Mouse (Mus musculus) embryonic facial prominence, embryonic 13.5 days (tissue): ENCODE measurements around the gene Olfr994. TPM values are rescaled to one million over a fixed set of nuclear protein-coding genes. Genes with fewer than 3 reads are reported as not detected.

Experiments
- ATAC-seq: fragments of 200-750 bp; cut with Nextera tagmentation; 2 replicates; pipeline ENCODE4 v1.8.0; 2017; ENCODE audit warnings: low read depth; ENCODE audit not compliant: insufficient number of reproducible peaks, insufficient read depth, low FRiP score, low TSS enrichment
- H3K27ac ChIP-seq: fragments of 300-500 bp; sonication (generic); 2 replicates; pipeline ENCODE4 v1.5.1; 2015; ENCODE audit warnings: moderate library complexity, mild to moderate bottlenecking, inconsistent platforms
- H3K27me3 ChIP-seq: fragments of 300-500 bp; sonication (generic); 2 replicates; pipeline ENCODE4 v1.6.1; 2015; ENCODE audit warnings: mild to moderate bottlenecking, inconsistent platforms
- H3K36me3 ChIP-seq: fragments of 300-500 bp; sonication (generic); 2 replicates; pipeline ENCODE4 v1.6.1; 2015; ENCODE audit warnings: mild to moderate bottlenecking, inconsistent platforms
- H3K4me1 ChIP-seq: fragments of 300-500 bp; sonication (generic); 2 replicates; pipeline ENCODE4 v1.6.1; 2015; ENCODE audit warnings: inconsistent platforms
- H3K4me2 ChIP-seq: fragments of 300-500 bp; sonication (generic); 2 replicates; pipeline ENCODE4 v1.6.1; 2015; ENCODE audit warnings: moderate library complexity, mild to moderate bottlenecking, inconsistent platforms
- H3K4me3 ChIP-seq: fragments of 300-500 bp; sonication (generic); 2 replicates; pipeline ENCODE4 v1.5.1; 2015; ENCODE audit warnings: mild to moderate bottlenecking, inconsistent platforms
- H3K9ac ChIP-seq: fragments of 300-500 bp; sonication (generic); 2 replicates; pipeline ENCODE4 v1.6.1; 2015; ENCODE audit warnings: mild to moderate bottlenecking, inconsistent platforms
- H3K9me3 ChIP-seq: fragments of 300-500 bp; sonication (generic); 2 replicates; pipeline ENCODE4 v1.6.1; 2016; ENCODE audit warnings: inconsistent platforms
- WGBS: fragments of 180-500 bp; shearing (Covaris S2); methylation state at CpG from one replicate; pipeline ENCODE4 v1.1.7; 2015; ENCODE audit warnings: mixed read lengths; 5-methylcytosine and 5-hydroxymethylcytosine counted together
- polyA plus RNA-seq: library from polyadenylated mRNA; unstranded; fragments of >200 nt; fragmentation: Nextera tagmentation; extraction: Ambion mirVana; gene quantifications from 2 replicates; pipeline ENCODE4 v1.2.1, GENCODE M21; 2015

Gene Olfr994
- not detected in 2 replicates for polyA plus RNA-seq

DNA sequence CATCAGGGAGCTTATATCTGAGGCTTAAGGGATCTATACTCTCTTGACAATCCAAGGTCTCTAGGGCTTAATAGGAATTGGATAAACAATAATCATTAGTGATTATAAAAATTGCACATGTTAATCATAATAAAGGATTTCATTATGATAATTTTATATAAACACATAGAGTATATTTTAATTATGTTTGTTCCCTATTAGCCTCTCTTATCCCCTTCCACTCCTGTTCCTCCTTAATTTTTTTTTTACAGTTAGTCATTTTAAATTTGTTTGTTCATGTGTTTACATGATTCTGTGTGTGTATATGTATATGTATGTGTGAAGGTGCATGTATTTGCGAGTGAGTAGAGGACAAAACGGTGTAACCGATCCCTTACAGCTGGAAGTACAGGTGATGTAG is at the start of gene Olfr994:
TSS of gene Olfr994 (minus strand) at position 101 of the 400 bp plus-strand sequence.
- ATAC-seq = no peak
- H3K36me3 ChIP-seq = no peaks in the 10 kb centered on the region
- H3K9me3 ChIP-seq = no peaks in the 10 kb centered on the region
- no peaks in the 10 kb centered on the region for H3K27me3 ChIP-seq
- H3K4me1 ChIP-seq = no peaks in the 10 kb centered on the region
- H3K4me3 ChIP-seq = no peak within 1 kb of the TSS
- WGBS = 93% methylated on average over 3 of the region's 3 CpGs
- H3K9ac ChIP-seq = no peak within 1 kb of the TSS
- H3K27ac ChIP-seq = no peak within 1 kb of the TSS
- no peak within 1 kb of the TSS for H3K4me2 ChIP-seq

DNA sequence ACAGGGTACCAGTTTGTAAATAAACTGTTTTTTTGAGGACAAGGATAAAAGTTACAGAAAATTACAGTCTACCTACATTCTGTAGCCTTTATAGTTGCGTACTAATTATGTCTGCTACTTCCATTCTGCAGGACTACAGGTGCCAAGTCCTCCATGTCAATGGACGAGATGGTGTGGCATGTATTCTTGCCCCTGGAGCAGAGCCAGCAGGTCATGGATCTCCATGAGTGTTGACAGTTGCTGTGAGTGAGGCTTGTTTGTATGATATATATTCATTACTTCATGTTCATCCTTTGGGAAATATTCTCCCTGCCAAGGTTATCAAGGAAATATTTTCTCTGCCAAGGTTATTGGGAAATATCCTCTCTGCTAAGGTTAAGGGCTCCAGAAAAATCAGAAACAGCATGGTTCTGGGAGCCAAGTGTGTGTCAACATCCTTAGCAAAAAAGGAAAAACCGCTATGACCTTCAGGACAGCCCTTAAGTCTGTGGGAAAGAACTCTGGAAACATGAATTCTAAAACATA is 30.6 kb upstream of the Olfr994 start:
- no peak overlapping the region for H3K27ac ChIP-seq
- H3K9me3 ChIP-seq = no peaks in the 10 kb centered on the region; the same call in 1 of the 2 replicates
- H3K4me1 ChIP-seq = no peaks in the 10 kb centered on the region
- H3K4me3 ChIP-seq = no peak overlapping the region
- H3K36me3 ChIP-seq = no peaks in the 10 kb centered on the region
- WGBS = 84% methylated on average over 3 of the region's 3 CpGs
- no peaks in the 10 kb centered on the region for H3K27me3 ChIP-seq
- no peak for ATAC-seq
- H3K4me2 ChIP-seq = no peak overlapping the region
- no peak overlapping the region for H3K9ac ChIP-seq

DNA sequence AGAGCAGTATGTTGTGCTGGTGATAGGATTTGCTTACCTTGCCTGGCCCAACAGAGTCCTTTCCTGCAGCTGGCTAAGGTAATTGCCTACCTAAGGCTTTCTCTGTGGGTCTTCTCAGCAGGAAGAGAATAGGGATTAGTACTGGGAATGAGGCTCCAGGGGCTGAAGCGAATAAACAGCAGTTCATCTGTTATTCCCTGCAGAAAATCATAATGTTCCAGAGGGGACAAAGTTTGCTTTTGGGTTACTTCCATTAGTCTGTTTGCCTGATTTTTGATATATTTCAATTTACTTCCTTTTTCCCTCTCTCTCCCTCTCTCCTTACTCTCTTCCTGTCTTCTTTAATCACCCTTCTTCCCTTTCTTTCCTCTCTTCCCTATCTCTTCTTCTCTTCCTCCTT is 7.3 kb upstream of the Olfr994 start, which contains the start of gene Olfr995:
TSS of gene Olfr995 (minus strand) at position 101 of the 400 bp plus-strand sequence.
- Histone ChIP-seq H3K27ac (no peak within 1 kb of the TSS), H3K9me3 (no peaks in the 10 kb centered on the region), H3K4me3 (no peak within 1 kb of the TSS), H3K36me3 (no peaks in the 10 kb centered on the region), H3K4me2 (no peak within 1 kb of the TSS), H3K4me1 (no peaks in the 10 kb centered on the region), H3K9ac (no peak within 1 kb of the TSS), H3K27me3 (no peaks in the 10 kb centered on the region)
- WGBS = 25% methylated on average over 1 of the region's 1 CpGs
- ATAC-seq = no peak

GRCm38 (mm10) chr2:85442546-85442945 is 6.3 kb upstream of the Olfr994 start:
- Histone ChIP-seq H3K36me3 (no peaks in the 10 kb centered on the region), H3K4me1 (no peaks in the 10 kb centered on the region), H3K27me3 (no peaks in the 10 kb centered on the region), H3K4me3 (no peak overlapping the region), H3K4me2 (no peak overlapping the region), H3K27ac (no peak overlapping the region), H3K9me3 (no peaks in the 10 kb centered on the region), H3K9ac (no peak overlapping the region)
- no peak for ATAC-seq

DNA sequence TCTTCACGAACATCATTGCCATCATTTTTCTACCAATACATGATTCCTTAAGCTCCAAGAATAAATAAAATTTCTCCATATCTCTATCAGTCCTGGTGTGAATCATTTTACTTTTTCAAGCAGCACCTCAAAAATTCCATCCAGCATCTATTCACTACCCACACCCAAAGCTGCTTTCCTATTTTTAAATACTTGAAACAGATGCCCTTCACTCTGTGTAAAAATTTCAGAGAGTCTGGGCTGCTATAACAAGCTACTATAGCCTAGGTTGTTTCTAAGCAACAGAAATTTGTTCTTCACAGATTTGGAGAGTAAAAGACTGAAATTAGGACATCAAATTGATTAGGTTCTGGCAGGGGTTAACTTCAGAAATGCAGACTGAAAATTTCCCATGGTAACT is 10.4 kb downstream of the Olfr994 start:
- Histone ChIP-seq H3K27ac (no peak overlapping the region), H3K9me3 (no peaks in the 10 kb centered on the region), H3K4me3 (no peak overlapping the region), H3K9ac (no peak overlapping the region), H3K36me3 (no peaks in the 10 kb centered on the region), H3K27me3 (no peaks in the 10 kb centered on the region), H3K4me2 (no peak overlapping the region), H3K4me1 (no peaks in the 10 kb centered on the region)
- no peak for ATAC-seq
- WGBS = 78% methylated on average over 1 of the region's 1 CpGs

GRCm38 (mm10) chr2:85414777-85415176 is 21.5 kb downstream of the Olfr994 start, which contains the start of gene Olfr993:
Gene Olfr993 (minus strand): TSS chr2:85414877.
- no peak within 1 kb of the TSS for H3K27ac ChIP-seq
- no peak within 1 kb of the TSS for H3K4me2 ChIP-seq
- H3K4me3 ChIP-seq = no peak within 1 kb of the TSS
- no peak for ATAC-seq
- H3K36me3 ChIP-seq = no peaks in the 10 kb centered on the region
- no peak within 1 kb of the TSS for H3K9ac ChIP-seq
- H3K27me3 ChIP-seq = no peaks in the 10 kb centered on the region
- no peaks in the 10 kb centered on the region for H3K4me1 ChIP-seq
- H3K9me3 ChIP-seq = no peaks in the 10 kb centered on the region

DNA sequence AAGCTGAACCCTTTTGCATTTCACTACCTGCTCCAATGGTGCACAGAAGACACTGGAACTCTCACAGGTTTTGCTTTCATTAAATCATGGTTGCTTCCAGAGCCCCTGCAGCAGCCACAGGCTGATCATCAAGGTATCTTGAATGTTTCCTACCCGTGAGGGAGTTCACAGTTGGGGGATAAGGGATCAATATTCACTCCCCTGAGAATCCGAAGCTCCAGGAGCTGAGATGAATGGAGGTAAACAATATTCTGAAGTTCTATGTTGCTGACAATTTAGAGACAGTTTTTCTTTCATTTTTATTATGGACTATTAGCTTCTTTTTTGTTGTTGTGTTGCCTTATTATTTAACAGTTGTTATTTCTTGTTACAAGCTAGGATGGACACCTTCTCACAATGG is 26.9 kb downstream of the Olfr994 start, which contains the start of gene Olfr992:
TSS of gene Olfr992 (minus strand) at position 101 of the 400 bp plus-strand sequence.
- H3K9me3 ChIP-seq = no peaks in the 10 kb centered on the region
- no peak within 1 kb of the TSS for H3K4me2 ChIP-seq
- WGBS = 53% methylated on average over 2 of the region's 2 CpGs
- H3K36me3 ChIP-seq = no peaks in the 10 kb centered on the region
- H3K9ac ChIP-seq = no peak within 1 kb of the TSS
- H3K27ac ChIP-seq = no peak within 1 kb of the TSS
- H3K4me3 ChIP-seq = no peak within 1 kb of the TSS
- no peak for ATAC-seq
- H3K4me1 ChIP-seq = no peaks in the 10 kb centered on the region
- no peaks in the 10 kb centered on the region for H3K27me3 ChIP-seq

Other genes starting within 250 kb of the Olfr994 start
- gene Lrrc55, start 239.3 kb downstream of the Olfr994 start, polyA plus RNA-seq = 0.59 and 0.61 TPM in 2 replicates
- gene Olfr987, start 97.1 kb downstream of the Olfr994 start, polyA plus RNA-seq = not detected in 2 replicates
- gene Olfr988, start 73.2 kb downstream of the Olfr994 start, polyA plus RNA-seq = not detected in 2 replicates
- gene Olfr992, start 27.0 kb downstream of the Olfr994 start, polyA plus RNA-seq = not detected in 2 replicates
- gene Olfr993, start 21.6 kb downstream of the Olfr994 start, polyA plus RNA-seq = not detected in 2 replicates
- not detected in 2 replicates for gene Olfr995, start 7.2 kb upstream of the Olfr994 start, polyA plus RNA-seq
- 1.6 and 2.8 TPM in 2 replicates for gene 4833423E24Rik, start 82.6 kb upstream of the Olfr994 start, polyA plus RNA-seq
- not detected in 2 replicates for gene Olfr996, start 142.8 kb upstream of the Olfr994 start, polyA plus RNA-seq
- not detected in 2 replicates for gene Olfr998, start 152.5 kb upstream of the Olfr994 start, polyA plus RNA-seq
- gene Olfr1000, start 175.5 kb upstream of the Olfr994 start, polyA plus RNA-seq = not detected in 2 replicates
- not detected in 2 replicates for gene Olfr1002, start 214.3 kb upstream of the Olfr994 start, polyA plus RNA-seq
- not detected in 2 replicates for gene Olfr154, start 228.0 kb upstream of the Olfr994 start, polyA plus RNA-seq
- not detected in 2 replicates for gene Olfr1006, start 242.3 kb upstream of the Olfr994 start, polyA plus RNA-seq